Mouse (Mus musculus) embryonic facial prominence, embryonic 11.5 days (tissue): ENCODE measurements at regions not wholly inside any gene's neighbourhood (a gene's known extent, or its start where the extent isn't known, plus 50 kb on each side); places are given as distances from the start of the nearest gene placed in this dataset.
"Not testable (repeated sequence)": the region's sequence is repeated elsewhere in the genome, so short reads cannot be mapped to it uniquely, and the experiment has no call there.

ENCODE experiments used
- ATAC-seq: fragments of 200-750 bp; cut with Nextera tagmentation; replicated peaks from 2 replicates; pipeline ENCODE4 v1.8.0; 2017; ENCODE audit warnings: low read depth; ENCODE audit not compliant: insufficient number of reproducible peaks, low FRiP score, low TSS enrichment
- DNase-seq: peaks from one replicate; pipeline ENCODE4 v3.0.0-alpha.2; 2015; ENCODE audit warnings: low spot score
- H3K27ac ChIP-seq: fragments of 300-500 bp; sonication (generic); replicated peaks from 2 replicates; pipeline ENCODE4 v1.5.1; 2014; ENCODE audit warnings: mild to moderate bottlenecking, low read depth, low read length, control low read depth
- H3K27me3 ChIP-seq: fragments of 300-500 bp; sonication (generic); 2 replicates; pipeline ENCODE4 v1.6.1; 2014; ENCODE audit warnings: mild to moderate bottlenecking, low read length, moderate library complexity, mixed read lengths; ENCODE audit not compliant: control insufficient read depth, insufficient read depth
- H3K36me3 ChIP-seq: fragments of 300-500 bp; sonication (generic); replicated peaks from 2 replicates; pipeline ENCODE4 v1.6.1; 2014; ENCODE audit warnings: low read depth, mild to moderate bottlenecking, low read length, moderate library complexity, mixed read lengths; ENCODE audit not compliant: control insufficient read depth, insufficient read depth
- H3K4me1 ChIP-seq: fragments of 300-500 bp; sonication (generic); 2 replicates; pipeline ENCODE4 v1.6.1; 2014; ENCODE audit warnings: low read length, mixed read lengths; ENCODE audit not compliant: control insufficient read depth, insufficient read depth
- H3K4me2 ChIP-seq: fragments of 300-500 bp; sonication (generic); 2 replicates; pipeline ENCODE4 v1.6.1; 2014; ENCODE audit warnings: low read depth, mild to moderate bottlenecking, control low read depth, low read length, moderate library complexity
- H3K4me3 ChIP-seq: fragments of 300-500 bp; sonication (generic); 2 replicates; pipeline ENCODE4 v1.5.1; 2014; ENCODE audit warnings: low read depth, low read length, control low read depth
- H3K9ac ChIP-seq: fragments of 300-500 bp; sonication (generic); replicated peaks from 2 replicates; pipeline ENCODE4 v1.6.1; 2014; ENCODE audit warnings: mild to moderate bottlenecking, control low read depth, low read length
- H3K9me3 ChIP-seq: fragments of 300-500 bp; sonication (generic); replicated peaks from 2 replicates; pipeline ENCODE4 v1.6.1; 2016; ENCODE audit warnings: mild to moderate bottlenecking, low read length, inconsistent platforms, mixed read lengths; ENCODE audit not compliant: control insufficient read depth
- WGBS: fragments of 180-500 bp; shearing (Covaris S2); extraction: QIAGEN DNeasy Blood & Tissue Kit; methylation state at CpG from one replicate; pipeline ENCODE4 v1.1.7; 2014; 5-methylcytosine and 5-hydroxymethylcytosine counted together

GRCm38 (mm10) chr1:128513153-128513552, 78.9 kb downstream of the Cxcr4 start:
- no peaks in the 10 kb centered on the region for H3K36me3 ChIP-seq
- no peak overlapping the region for H3K4me2 ChIP-seq
- H3K9ac ChIP-seq = no peak overlapping the region
- ATAC-seq (no peak), DNase-seq (no peak)
- H3K27ac ChIP-seq = no peak overlapping the region
- WGBS = 85% methylated on average over 4 of the region's 4 CpGs
- H3K4me1 ChIP-seq = no peaks in the 10 kb centered on the region
- no peaks in the 10 kb centered on the region for H3K9me3 ChIP-seq
- H3K4me3 ChIP-seq = no peak overlapping the region
- no peaks in the 10 kb centered on the region for H3K27me3 ChIP-seq

GRCm38 (mm10) chr1:128508816-128509461, 83.2 kb downstream of the Cxcr4 start:
- H3K4me1 ChIP-seq = no peaks in the 10 kb centered on the region
- ATAC-seq (no peak), DNase-seq (no peak)
- H3K9me3 ChIP-seq = no peaks in the 10 kb centered on the region
- no peaks in the 10 kb centered on the region for H3K27me3 ChIP-seq
- H3K9ac ChIP-seq = no peak overlapping the region
- H3K27ac ChIP-seq = no peak overlapping the region
- H3K4me2 ChIP-seq = no peak overlapping the region
- no peaks in the 10 kb centered on the region for H3K36me3 ChIP-seq
- WGBS = 80% methylated on average over 2 of the region's 2 CpGs
- no peak overlapping the region for H3K4me3 ChIP-seq

GRCm38 (mm10) chr1:128506551-128507313, 85.4 kb downstream of the Cxcr4 start:
- no peak for DNase-seq
- Histone ChIP-seq H3K4me3 (no peak overlapping the region), H3K27ac (no peak overlapping the region), H3K36me3 (no peaks in the 10 kb centered on the region), H3K4me1 (no peaks in the 10 kb centered on the region), H3K4me2 (no peak overlapping the region), H3K27me3 (no peaks in the 10 kb centered on the region), H3K9me3 (no peaks in the 10 kb centered on the region), H3K9ac (no peak overlapping the region)
- WGBS = 83% methylated on average over 4 of the region's 4 CpGs
- ATAC-seq = no peak

- H3K9ac ChIP-seq = no peak overlapping the region
- no peaks in the 10 kb centered on the region for H3K27me3 ChIP-seq
- no peaks in the 10 kb centered on the region for H3K9me3 ChIP-seq
- no peak overlapping the region for H3K4me2 ChIP-seq
- H3K4me3 ChIP-seq = no peak overlapping the region
- no peak overlapping the region for H3K27ac ChIP-seq
- DNase-seq = no peak
- H3K36me3 ChIP-seq = no peaks in the 10 kb centered on the region
- WGBS = 45% methylated on average over 4 of the region's 4 CpGs
- no peaks in the 10 kb centered on the region for H3K4me1 ChIP-seq
- ATAC-seq = no peak
These were observed 87.2 kb upstream of the Dars start for GRCm38 (mm10) chr1:128504371-128504770.

GRCm38 (mm10) chr1:128498042-128498772, 81.0 kb upstream of the Dars start:
- ATAC-seq = no peak; the same call in 1 of the 2 replicates
- Histone ChIP-seq H3K9ac (no peak overlapping the region), H3K4me2 (no peak overlapping the region), H3K4me3 (no peak overlapping the region), H3K36me3 (no peaks in the 10 kb centered on the region), H3K9me3 (no peaks in the 10 kb centered on the region), H3K27me3 (no peaks in the 10 kb centered on the region), H3K4me1 (no peaks in the 10 kb centered on the region), H3K27ac (no peak overlapping the region)
- 75% methylated on average over 9 of the region's 9 CpGs for WGBS
- no peak for DNase-seq

- no peaks in the 10 kb centered on the region for H3K36me3 ChIP-seq
- 100% methylated on average over 2 of the region's 2 CpGs for WGBS
- H3K27me3 ChIP-seq = no peaks in the 10 kb centered on the region
- H3K27ac ChIP-seq = no peak overlapping the region
- no peaks in the 10 kb centered on the region for H3K4me1 ChIP-seq
- DNase-seq (no peak), ATAC-seq (no peak)
- no peak overlapping the region for H3K4me3 ChIP-seq
- no peak overlapping the region for H3K4me2 ChIP-seq
- H3K9ac ChIP-seq = no peak overlapping the region
- H3K9me3 ChIP-seq = no peaks in the 10 kb centered on the region
These were observed 75.1 kb upstream of the Dars start for GRCm38 (mm10) chr1:128492251-128492650.

GRCm38 (mm10) chr1:128487181-128487580, 70.0 kb upstream of the Dars start:
- DNase-seq, H3K9ac ChIP-seq, H3K36me3 ChIP-seq, H3K4me3 ChIP-seq, ATAC-seq, H3K27me3 ChIP-seq, H3K4me2 ChIP-seq, H3K9me3 ChIP-seq, H3K4me1 ChIP-seq, H3K27ac ChIP-seq: not testable (repeated sequence)
- 77% methylated on average over 2 of the region's 4 CpGs for WGBS

GRCm38 (mm10) chr1:128478376-128478775, 61.2 kb upstream of the Dars start:
- H3K4me3 ChIP-seq = no peak overlapping the region
- H3K9me3 ChIP-seq = no peaks in the 10 kb centered on the region
- 84% methylated on average over 6 of the region's 6 CpGs for WGBS
- no peaks in the 10 kb centered on the region for H3K36me3 ChIP-seq
- ATAC-seq (no peak), DNase-seq (no peak)
- H3K27ac ChIP-seq = no peak overlapping the region
- H3K4me2 ChIP-seq = no peak overlapping the region
- no peaks in the 10 kb centered on the region for H3K27me3 ChIP-seq
- no peaks in the 10 kb centered on the region for H3K4me1 ChIP-seq
- no peak overlapping the region for H3K9ac ChIP-seq
